Mouse (Mus musculus): ENCODE measurements around the gene A030005L19Rik. TPM values are rescaled to one million over a fixed set of nuclear protein-coding genes. Genes with fewer than 3 reads are reported as not detected.
"Not testable (repeated sequence)": the region's sequence is repeated elsewhere in the genome, so short reads cannot be mapped to it uniquely, and the experiment has no call there.

Gene A030005L19Rik
- polyA plus RNA-seq, 1 experiment from 2014 or later, result not detected

DNA sequence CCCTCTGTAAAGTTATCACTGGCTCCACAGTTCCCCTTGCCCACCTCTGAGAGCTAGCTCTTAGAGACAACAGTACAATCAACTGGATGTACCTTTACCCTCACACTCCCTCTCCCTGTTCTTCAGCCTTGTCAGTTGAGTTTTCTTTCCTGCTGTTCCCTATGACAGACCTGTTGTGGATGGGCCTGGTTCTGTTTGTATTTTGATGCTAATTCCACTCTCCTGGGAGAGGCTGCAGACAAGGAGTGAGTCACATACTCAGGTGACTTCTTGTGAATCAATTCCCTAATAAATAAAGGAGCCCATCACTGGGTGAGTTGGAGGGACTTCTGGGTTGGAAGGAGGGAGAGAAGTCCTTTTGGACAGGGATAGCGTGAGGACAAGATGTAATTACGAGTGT lies 35.5 kb downstream of the A030005L19Rik start:
- no peak overlapping the region for H3K27ac ChIP-seq
- WGBS (ENCODE audit: missing documents), result 93% methylated on average over 2 of the region's 2 CpGs
- H3K36me3 ChIP-seq (ENCODE audit: inconsistent target), result no peaks in the 10 kb centered on the region
- no peaks in the 10 kb centered on the region for H3K79me2 ChIP-seq (ENCODE audit: inconsistent target)
- H3K4me3 ChIP-seq (ENCODE audit: inconsistent target), result no peak overlapping the region

DNA sequence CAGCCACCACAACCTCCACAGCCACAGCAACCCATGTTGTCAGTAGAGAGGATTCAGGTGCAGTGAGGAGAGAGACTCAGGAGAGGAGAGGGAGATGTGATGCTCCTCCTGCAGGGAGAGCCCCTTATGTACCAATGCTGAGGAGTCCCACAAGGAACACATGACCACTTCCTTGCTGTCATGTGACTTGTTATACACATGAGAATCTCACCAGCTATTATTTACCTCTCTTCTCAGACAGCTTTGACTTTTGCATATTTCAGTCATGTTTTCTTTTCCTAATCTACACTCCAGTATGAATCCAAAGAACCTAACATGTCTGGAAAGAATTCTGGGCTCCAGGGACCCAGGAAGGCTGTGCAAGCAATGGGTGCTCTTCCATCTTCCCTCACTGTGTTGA lies 42.8 kb downstream of the A030005L19Rik start, which contains the start of gene Gm7544:
Gene Gm7544, minus strand, starts transcription at position 101 of the 400 bp plus-strand sequence.
- not testable (repeated sequence) for H3K79me2 ChIP-seq (ENCODE audit: inconsistent target); H3K4me3 ChIP-seq (ENCODE audit: inconsistent target); H3K36me3 ChIP-seq (ENCODE audit: inconsistent target); H3K27ac ChIP-seq

DNA sequence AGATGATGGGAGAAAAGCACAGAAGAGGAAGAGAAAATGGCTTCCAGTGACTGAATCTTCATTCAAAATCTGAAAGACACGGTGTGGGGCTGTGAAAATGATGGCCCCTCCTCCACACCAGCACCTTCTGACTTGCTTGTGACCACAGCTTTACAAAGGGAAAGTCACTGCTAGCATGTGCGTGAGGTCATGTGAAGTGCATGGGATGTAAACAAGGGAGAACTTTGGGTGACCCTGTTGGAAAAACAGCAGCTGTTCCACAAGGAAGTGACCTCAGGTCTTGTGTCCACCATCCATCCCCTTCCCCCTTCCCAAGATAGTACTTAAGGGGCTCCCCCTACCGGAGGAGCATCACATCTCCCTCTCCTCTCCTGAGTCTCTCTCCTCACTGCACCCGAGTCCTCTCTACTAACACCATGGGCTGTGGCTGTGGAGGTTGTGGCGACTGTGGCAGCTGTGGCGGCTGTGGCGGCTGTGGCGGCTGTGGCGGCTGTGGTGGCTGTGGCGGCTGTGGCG lies 46.8 kb downstream of the A030005L19Rik start, which contains the start of gene Gm47955:
Gene Gm47955, plus strand, starts transcription at position 417 of the 516 bp plus-strand sequence.
- WGBS (ENCODE audit: missing documents), result 86% methylated on average over 7 of the region's 11 CpGs
- H3K79me2 ChIP-seq (ENCODE audit: inconsistent target), result no peaks in the 10 kb centered on the region
- H3K27ac ChIP-seq, result no peak within 1 kb of the TSS
- H3K4me3 ChIP-seq (ENCODE audit: inconsistent target), result no peak within 1 kb of the TSS
- no peaks in the 10 kb centered on the region for H3K36me3 ChIP-seq (ENCODE audit: inconsistent target)

Other genes with a start within 250 kb of the A030005L19Rik start
- gene Mff, start 188.4 kb upstream of the A030005L19Rik start, polyA plus RNA-seq (2018), result 102 to 118 TPM (median 104 TPM) in 3 replicates
- not detected in 3 replicates for gene Tm4sf20, start 144.9 kb upstream of the A030005L19Rik start, polyA plus RNA-seq (2018)
- gene Gm47791, start 142.1 kb upstream of the A030005L19Rik start, polyA plus RNA-seq (2018), result not detected in 3 replicates
- 27.2 to 65.1 TPM (median 30.0 TPM) in 3 replicates for gene Agfg1, start 73.8 kb upstream of the A030005L19Rik start, polyA plus RNA-seq (2018)
- not detected in 3 replicates for gene A030014E15Rik, start 11.6 kb downstream of the A030005L19Rik start, polyA plus RNA-seq (2018)
- not detected in 3 replicates for gene Gm6217, start 18.1 kb downstream of the A030005L19Rik start, polyA plus RNA-seq (2018)
- not detected in 3 replicates for gene A030003K21Rik, start 30.1 kb downstream of the A030005L19Rik start, polyA plus RNA-seq (2018)
- not detected in 3 replicates for gene Gm7544, start 42.7 kb downstream of the A030005L19Rik start, polyA plus RNA-seq (2018)
- gene Gm47955, start 47.0 kb downstream of the A030005L19Rik start, polyA plus RNA-seq (2018), result not detected in 3 replicates
- gene Gm47959, start 87.2 kb downstream of the A030005L19Rik start, polyA plus RNA-seq (2018), result not detected in 3 replicates
- gene Slc19a3, start 125.1 kb downstream of the A030005L19Rik start, polyA plus RNA-seq (2018), result not detected in 3 replicates
- gene Krtap28-10, start 129.2 kb downstream of the A030005L19Rik start, polyA plus RNA-seq (2018), result not detected in 3 replicates
- gene Gm47969, start 131.6 kb downstream of the A030005L19Rik start, polyA plus RNA-seq (2018), result not detected in 3 replicates
- gene A030005K14Rik, start 146.1 kb downstream of the A030005L19Rik start, polyA plus RNA-seq (2018), result not detected in 3 replicates
- not detected in 3 replicates for gene Krtap28-13, start 147.6 kb downstream of the A030005L19Rik start, polyA plus RNA-seq (2018)
- gene Ccl20, start 203.4 kb downstream of the A030005L19Rik start, polyA plus RNA-seq (2018), result not detected in 3 replicates
- not detected in 3 replicates for gene Daw1, start 246.4 kb downstream of the A030005L19Rik start, polyA plus RNA-seq (2018)